Mouse (Mus musculus) C2C12 (cell line): ENCODE results near the gene Stat5b. TPM values are rescaled to one million over a fixed set of nuclear protein-coding genes. Genes with fewer than 3 reads are reported as not detected.

Source experiments
- H3K27me3 ChIP-seq: one replicate; pipeline ENCODE4 v1.6.1; 2011; ENCODE audit not compliant: control insufficient read depth, insufficient read depth, insufficient read length
- H3K36me3 ChIP-seq: one replicate; pipeline ENCODE4 v1.6.1; 2011; ENCODE audit not compliant: control insufficient read depth, insufficient read depth
- H3K4me3 ChIP-seq: one replicate; pipeline ENCODE4 v1.5.1; 2011; ENCODE audit warnings: mild to moderate bottlenecking, control low read depth; ENCODE audit not compliant: poor library complexity, insufficient read depth, severe bottlenecking
- H3K79me2 ChIP-seq: one replicate; pipeline ENCODE4 v1.6.1; 2011; ENCODE audit not compliant: control insufficient read depth, insufficient read depth
- H3K79me3 ChIP-seq: one replicate; pipeline ENCODE4 v1.6.1; 2011; ENCODE audit warnings: low read depth, control low read depth
- H3ac ChIP-seq: one replicate; pipeline ENCODE3; 2011; ENCODE audit warnings: low read depth; ENCODE audit not compliant: control insufficient read depth, insufficient read length
- CEBPB ChIP-seq: IDR thresholded peaks from one replicate; pipeline ENCODE4 v1.6.1; 2011; ENCODE audit warnings: low read depth, mild to moderate bottlenecking, control low read depth, moderate library complexity
- CTCF ChIP-seq: IDR thresholded peaks from one replicate; pipeline ENCODE4 v1.5.1; 2011; ENCODE audit not compliant: control insufficient read depth, insufficient read depth, insufficient read length
- FOSL1 ChIP-seq: IDR thresholded peaks from one replicate; pipeline ENCODE4 v1.8.0; 2011; ENCODE audit warnings: mild to moderate bottlenecking, low read length; ENCODE audit not compliant: poor library complexity, insufficient read depth, severe bottlenecking
- MAX ChIP-seq: IDR thresholded peaks from one replicate; pipeline ENCODE4 v1.6.1; 2011; ENCODE audit warnings: mild to moderate bottlenecking, control low read depth
- MYOD1 ChIP-seq: IDR thresholded peaks from one replicate; pipeline ENCODE4 v1.6.1; 2011; ENCODE audit warnings: low read depth; ENCODE audit not compliant: control insufficient read depth, insufficient read length
- MYOG ChIP-seq: IDR thresholded peaks from one replicate; pipeline ENCODE4 v1.6.1; 2011; ENCODE audit not compliant: control insufficient read depth, insufficient read length; ENCODE audit errors: extremely low read depth
- USF1 ChIP-seq: IDR thresholded peaks from one replicate; pipeline ENCODE4 v1.6.1; 2011; ENCODE audit warnings: low read depth, mild to moderate bottlenecking, control low read depth, moderate library complexity
- polyA plus RNA-seq: library from polyadenylated mRNA; unstranded; fragments of >200 nt; fragmentation: generic; extraction: Trizol; gene quantifications from one replicate; pipeline ENCODE4 v1.2.1, GENCODE M21; 2012; ENCODE audit warnings: missing spikeins

The Stat5b gene
- polyA plus RNA-seq, 1 experiment: 2.4 TPM

GRCm38 (mm10) chr11:100838894-100839293, 11.6 kb downstream of the Stat5b start:
- Histone ChIP-seq H3K36me3 (no peaks in the 10 kb centered on the region), H3K4me3 (no peak overlapping the region), H3K79me3 (no peaks in the 10 kb centered on the region), H3K79me2 (no peaks in the 10 kb centered on the region), H3ac (no peak overlapping the region), H3K27me3 (no peaks in the 10 kb centered on the region)
- TF ChIP-seq FOSL1 (no peak), USF1 (no peak), CEBPB (no peak), MYOG (no peak), MYOD1 (no peak), CTCF (no peak), MAX (no peak)

GRCm38 (mm10) chr11:100836923-100837702, 13.4 kb downstream of the Stat5b start:
- TF ChIP-seq MAX (no peak), FOSL1 (no peak), USF1 (no peak), CEBPB (no peak), CTCF (no peak), MYOG (no peak)
- no peaks in the 10 kb centered on the region for H3K79me3 ChIP-seq
- peaks cover 5% of the 10 kb centered on the region for H3K27me3 ChIP-seq
- no peak overlapping the region for H3K4me3 ChIP-seq
- no peaks in the 10 kb centered on the region for H3K36me3 ChIP-seq
- no peaks in the 10 kb centered on the region for H3K79me2 ChIP-seq
- H3ac ChIP-seq: no peak overlapping the region

GRCm38 (mm10) chr11:100833466-100833865, 17.1 kb downstream of the Stat5b start:
- Histone ChIP-seq H3ac (no peak overlapping the region), H3K79me2 (no peaks in the 10 kb centered on the region), H3K79me3 (no peaks in the 10 kb centered on the region), H3K27me3 (peaks cover 10% of the 10 kb centered on the region), H3K4me3 (no peak overlapping the region), H3K36me3 (no peaks in the 10 kb centered on the region)
- no peak for TF ChIP-seq MAX
- no peak for TF ChIP-seq FOSL1
- TF ChIP-seq CEBPB: no peak
- no peak for TF ChIP-seq MYOG
- no peak for TF ChIP-seq CTCF
- no peak for TF ChIP-seq USF1
- TF ChIP-seq MYOD1: no peak

- TF ChIP-seq FOSL1 (no peak), MYOG (no peak), USF1 (no peak), MYOD1 (no peak), CTCF (no peak), MAX (no peak), CEBPB (no peak)
- H3K27me3 ChIP-seq: peaks cover 14% of the 10 kb centered on the region
- no peaks in the 10 kb centered on the region for H3K36me3 ChIP-seq
- no peaks in the 10 kb centered on the region for H3K79me2 ChIP-seq
- no peak overlapping the region for H3ac ChIP-seq
- H3K4me3 ChIP-seq: no peak overlapping the region
- H3K79me3 ChIP-seq: no peaks in the 10 kb centered on the region
Measured at GRCm38 (mm10) chr11:100831396-100831795, 19.1 kb downstream of the Stat5b start.

GRCm38 (mm10) chr11:100829691-100830090, 20.8 kb downstream of the Stat5b start:
- Histone ChIP-seq H3K79me3 (no peaks in the 10 kb centered on the region), H3K4me3 (no peak overlapping the region), H3K36me3 (no peaks in the 10 kb centered on the region), H3K27me3 (peaks cover 14% of the 10 kb centered on the region), H3ac (no peak overlapping the region), H3K79me2 (no peaks in the 10 kb centered on the region)
- no peak for TF ChIP-seq MYOD1
- no peak for TF ChIP-seq FOSL1
- no peak for TF ChIP-seq MYOG
- TF ChIP-seq MAX: no peak
- no peak for TF ChIP-seq CTCF
- TF ChIP-seq CEBPB: no peak
- no peak for TF ChIP-seq USF1

- Histone ChIP-seq H3K36me3 (no peaks in the 10 kb centered on the region), H3K79me2 (no peaks in the 10 kb centered on the region), H3K4me3 (no peak overlapping the region), H3ac (no peak overlapping the region), H3K27me3 (peaks cover 14% of the 10 kb centered on the region), H3K79me3 (no peaks in the 10 kb centered on the region)
- TF ChIP-seq MYOG (no peak), MYOD1 (no peak), FOSL1 (no peak), USF1 (no peak)
Measured at GRCm38 (mm10) chr11:100828676-100829151, 21.8 kb downstream of the Stat5b start.
